Mouse (Mus musculus): ENCODE data around the gene Fancc.

Fancc gene

GRCm38 (mm10) chr13:63261676-63262075 lies 235.4 kb downstream of the Fancc start:
- no peak for DNase-seq (ENCODE audit: low spot score)

GRCm38 (mm10) chr13:63260753-63261631 lies 236.1 kb downstream of the Fancc start:
- DNase-seq (ENCODE audit: low spot score), result peak; percentile 55

- DNase-seq (ENCODE audit: low spot score), result no peak
Observed at GRCm38 (mm10) chr13:63260133-63260532, 236.9 kb downstream of the Fancc start.

- no peak for DNase-seq (ENCODE audit: low spot score)
Observed at GRCm38 (mm10) chr13:63258671-63259070, 238.4 kb downstream of the Fancc start.

GRCm38 (mm10) chr13:63258167-63258582 lies 238.9 kb downstream of the Fancc start:
- peak; percentile 56 for DNase-seq (ENCODE audit: low spot score)

GRCm38 (mm10) chr13:63256807-63257206 lies 240.3 kb downstream of the Fancc start:
- DNase-seq (ENCODE audit: low spot score), result no peak

- no peak for DNase-seq (ENCODE audit: low spot score)
Observed at GRCm38 (mm10) chr13:63256146-63256545, 240.9 kb downstream of the Fancc start.

GRCm38 (mm10) chr13:63255519-63256011 lies 241.5 kb downstream of the Fancc start:
- peak; percentile 25 for DNase-seq (ENCODE audit: low spot score)

- no peak for DNase-seq (ENCODE audit: low spot score)
Observed at GRCm38 (mm10) chr13:63253886-63254636, 243.0 kb downstream of the Fancc start.

- DNase-seq (ENCODE audit: low spot score), result peak; percentile 34
Observed at GRCm38 (mm10) chr13:63253147-63253546, 243.9 kb downstream of the Fancc start.

GRCm38 (mm10) chr13:63252295-63253010 lies 244.6 kb downstream of the Fancc start:
- no peak for DNase-seq (ENCODE audit: low spot score)

- no peak for DNase-seq (ENCODE audit: low spot score)
Observed at GRCm38 (mm10) chr13:63251118-63251889, 245.8 kb downstream of the Fancc start.

GRCm38 (mm10) chr13:63250441-63250980 lies 246.6 kb downstream of the Fancc start:
- no peak for DNase-seq (ENCODE audit: low spot score)

GRCm38 (mm10) chr13:63249741-63250431 lies 247.2 kb downstream of the Fancc start:
- DNase-seq (ENCODE audit: low spot score), result no peak

- DNase-seq (ENCODE audit: low spot score), result no peak
Observed at GRCm38 (mm10) chr13:63249171-63249570, 247.9 kb downstream of the Fancc start.

GRCm38 (mm10) chr13:63248318-63248717 lies 248.8 kb downstream of the Fancc start:
- DNase-seq (ENCODE audit: low spot score), result no peak

GRCm38 (mm10) chr13:63247631-63248030 lies 249.4 kb downstream of the Fancc start:
- DNase-seq (ENCODE audit: low spot score), result no peak

GRCm38 (mm10) chr13:63247041-63247440 lies 250.0 kb downstream of the Fancc start:
- DNase-seq (ENCODE audit: low spot score), result no peak

- no peak for DNase-seq (ENCODE audit: low spot score)
Observed at GRCm38 (mm10) chr13:63246332-63246940, 250.6 kb downstream of the Fancc start.

GRCm38 (mm10) chr13:63245812-63246211 lies 251.3 kb downstream of the Fancc start:
- DNase-seq (ENCODE audit: low spot score), result no peak
